Mouse (Mus musculus): Measurements from ENCODE around the gene Tbc1d16.
A peak's percentile ranks its signal among the peaks of the same experiment; 100 is the strongest.

Gene Tbc1d16

GRCm38 (mm10) chr11:119171588-119171987, 56.7 kb downstream of the Tbc1d16 start:
- no peak for DNase-seq

- DNase-seq = no peak
These were observed 59.4 kb downstream of the Tbc1d16 start for GRCm38 (mm10) chr11:119168851-119169250.

DNA sequence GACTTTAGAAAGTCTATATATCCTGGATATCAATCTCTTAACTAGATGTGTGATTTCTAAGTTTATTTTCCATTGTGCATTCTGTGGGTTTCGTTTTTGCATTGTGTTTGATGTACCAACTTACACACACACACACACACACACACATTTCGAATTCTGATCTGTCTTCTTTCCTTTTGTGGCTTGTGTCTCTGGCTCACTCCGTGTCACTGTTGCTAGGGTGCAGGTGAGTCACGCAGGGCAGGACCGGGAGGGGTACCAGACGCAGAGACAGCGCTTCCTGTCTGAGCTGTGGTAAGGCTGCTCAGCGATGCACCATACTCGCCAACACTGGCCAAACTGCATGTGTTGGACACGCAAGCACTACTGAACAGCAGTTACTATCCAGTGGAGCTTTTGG, 62.3 kb downstream of the Tbc1d16 start:
- DNase-seq = no peak

- DNase-seq = no peak
These were observed 63.9 kb downstream of the Tbc1d16 start for GRCm38 (mm10) chr11:119164375-119164774.

GRCm38 (mm10) chr11:119163734-119163992, 64.6 kb downstream of the Tbc1d16 start:
- DNase-seq = no peak

GRCm38 (mm10) chr11:119162959-119163733, 65.2 kb downstream of the Tbc1d16 start:
- DNase-seq = no peak

DNA sequence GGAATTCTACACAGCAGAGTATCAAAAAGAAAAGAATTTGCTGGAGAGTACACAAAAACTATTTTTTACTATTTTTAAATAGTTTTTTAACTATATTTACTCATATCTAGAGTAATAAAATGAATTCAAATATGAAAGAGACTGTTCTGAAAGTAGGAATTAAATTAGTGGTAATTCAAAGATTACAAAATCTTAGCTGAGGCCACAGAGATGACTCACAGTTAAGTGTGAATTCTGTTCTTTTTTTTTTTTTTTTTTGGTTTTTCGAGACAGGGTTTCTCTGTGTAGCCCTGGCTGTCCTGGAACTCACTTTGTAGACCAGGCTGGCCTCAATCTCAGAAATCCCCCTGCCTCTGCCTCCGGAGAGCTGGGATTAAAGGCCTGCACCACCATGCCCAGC, 66.6 kb downstream of the Tbc1d16 start:
- DNase-seq = no peak

- DNase-seq = no peak
These were observed 68.2 kb downstream of the Tbc1d16 start for GRCm38 (mm10) chr11:119160050-119160449.

DNA sequence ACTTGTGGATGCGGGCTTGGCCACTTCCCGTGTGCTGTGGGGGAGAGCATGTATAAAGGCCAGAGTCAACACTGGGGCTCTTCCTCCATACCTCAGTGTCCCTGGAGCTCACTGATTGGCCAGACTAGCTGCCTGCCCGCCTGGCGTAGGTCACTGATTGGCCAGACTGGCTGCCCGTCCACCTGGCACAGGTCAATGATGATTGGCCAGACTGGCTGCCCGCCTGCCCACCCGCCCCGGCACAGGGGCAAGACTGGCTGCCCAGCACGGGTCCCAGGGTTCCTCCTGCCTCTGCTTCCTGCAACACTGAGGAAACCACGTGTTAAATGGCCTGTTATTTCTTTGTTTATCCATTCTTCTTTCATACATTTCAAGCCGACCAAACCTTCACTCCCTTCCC, 68.8 kb downstream of the Tbc1d16 start:
- peak; percentile 74 to 79 for DNase-seq

- no peak for DNase-seq
These were observed 70.7 kb downstream of the Tbc1d16 start for GRCm38 (mm10) chr11:119157377-119158189.

- DNase-seq = no peak
These were observed 71.6 kb downstream of the Tbc1d16 start for GRCm38 (mm10) chr11:119156481-119157254.

GRCm38 (mm10) chr11:119155638-119156480, 72.4 kb downstream of the Tbc1d16 start:
- DNase-seq = no peak

DNA sequence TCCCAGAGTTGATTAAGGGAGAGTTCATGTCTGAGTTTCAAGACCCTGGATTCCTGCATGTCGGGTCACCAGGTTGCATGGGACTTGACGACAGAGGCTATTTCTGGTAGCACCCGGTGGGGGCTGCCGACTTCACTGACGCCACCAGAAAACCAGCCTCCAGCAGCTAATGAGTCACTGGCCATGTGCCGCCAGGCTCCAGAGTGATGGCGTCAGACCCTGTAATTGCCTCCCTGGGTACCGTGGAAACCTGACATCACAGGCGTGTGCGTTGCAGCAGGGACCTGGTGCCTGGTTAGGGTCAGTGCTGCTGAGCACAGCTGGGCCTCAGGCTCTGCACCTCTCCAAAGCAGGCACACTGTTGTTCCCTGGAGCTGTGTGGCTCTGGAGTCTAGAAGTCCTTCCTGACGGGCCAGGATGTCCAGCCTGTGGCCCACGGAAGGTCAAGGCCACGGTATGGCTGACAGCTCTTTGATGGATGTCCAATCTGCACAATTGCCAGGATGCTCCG, 75.9 kb downstream of the Tbc1d16 start:
- DNase-seq = no peak

- DNase-seq = no peak
These were observed 77.2 kb downstream of the Tbc1d16 start for GRCm38 (mm10) chr11:119151073-119151607.

GRCm38 (mm10) chr11:119150442-119150841, 77.9 kb downstream of the Tbc1d16 start:
- DNase-seq = no peak

GRCm38 (mm10) chr11:119148829-119149228, 79.5 kb downstream of the Tbc1d16 start:
- no peak for DNase-seq

DNA sequence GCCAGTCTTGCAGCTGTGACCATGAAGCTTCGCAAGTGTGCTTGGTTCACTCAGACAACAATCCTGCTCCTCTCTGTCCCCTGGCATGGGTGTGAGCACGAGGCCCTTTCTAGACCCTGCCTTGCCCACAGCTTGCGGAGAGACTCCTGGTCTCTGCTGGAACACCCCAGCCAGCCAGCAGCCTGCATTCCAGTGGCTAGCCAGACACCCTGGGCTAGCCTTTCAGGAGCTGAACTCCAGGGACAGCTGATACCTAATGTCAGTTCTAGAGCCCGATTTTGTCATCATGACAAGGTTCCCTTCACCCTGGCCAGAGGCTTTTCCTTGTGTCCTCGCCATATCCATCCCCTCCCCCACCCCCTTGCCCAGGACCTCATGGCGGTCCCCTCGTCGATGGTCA, 81.1 kb downstream of the Tbc1d16 start:
- DNase-seq = no peak

GRCm38 (mm10) chr11:119146140-119146539, 82.2 kb downstream of the Tbc1d16 start:
- DNase-seq = no peak

DNA sequence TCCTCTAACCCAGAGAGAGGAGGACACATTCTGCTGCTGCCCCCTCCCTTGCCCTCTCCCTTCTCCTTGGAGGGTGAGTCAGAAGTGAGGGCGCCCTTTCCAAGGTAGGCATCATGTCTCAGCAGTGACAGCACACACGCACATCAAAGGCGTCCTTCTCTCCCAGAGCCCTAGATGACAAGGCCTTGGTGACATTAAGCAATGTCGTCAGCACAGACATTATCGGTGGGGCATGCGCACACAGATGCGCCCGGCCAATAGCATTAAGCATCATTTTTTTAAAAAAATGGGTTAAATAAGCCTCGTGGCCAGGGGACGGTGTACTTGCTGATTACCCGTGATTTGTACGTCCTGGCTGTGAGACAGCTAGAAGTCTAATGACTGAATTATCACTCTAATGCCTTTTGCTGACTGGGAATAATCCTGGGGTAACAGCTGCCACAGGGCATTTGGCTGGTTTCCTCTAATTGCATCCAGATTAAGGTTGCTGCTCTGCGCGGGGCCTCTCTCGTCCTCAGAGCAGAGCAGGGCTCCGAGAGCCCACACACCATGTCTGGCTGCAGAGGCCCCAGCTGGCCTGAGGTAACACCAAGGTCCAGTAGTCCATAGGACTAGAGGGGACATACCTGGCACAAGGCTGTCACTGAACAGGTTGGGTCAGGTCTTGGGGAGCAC, 83.4 kb downstream of the Tbc1d16 start:
- DNase-seq = no peak

DNA sequence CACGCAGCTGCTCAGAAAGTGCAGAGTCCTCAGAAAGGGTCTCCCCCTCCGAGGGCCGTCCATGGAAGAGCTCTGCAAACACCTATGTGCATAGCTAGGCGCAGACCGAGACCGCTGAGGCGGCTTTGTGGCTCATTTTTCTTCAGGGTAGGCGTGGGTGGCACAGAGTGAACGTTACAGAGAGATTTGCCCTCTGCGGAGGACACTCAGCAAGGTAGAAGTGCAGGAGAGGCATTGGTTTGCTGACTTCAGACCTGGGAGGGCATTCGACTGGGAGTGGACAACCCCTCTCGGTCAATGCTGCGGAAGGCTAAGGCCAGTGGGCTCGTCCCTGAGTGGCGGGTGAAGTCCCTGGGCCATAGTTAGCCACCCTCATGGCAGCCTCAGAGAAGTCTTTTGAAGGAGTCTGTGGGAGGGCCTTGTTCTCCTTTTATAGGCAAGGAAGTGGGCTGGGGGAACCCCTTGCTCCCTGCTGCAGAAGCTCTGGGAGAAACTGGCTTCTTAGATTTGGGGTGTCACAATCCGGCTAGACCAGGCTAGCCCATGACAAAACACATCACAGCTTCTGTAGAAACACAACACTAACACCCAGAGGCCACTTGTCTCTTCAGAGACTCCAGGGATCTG, 84.8 kb downstream of the Tbc1d16 start:
- DNase-seq = no peak

DNA sequence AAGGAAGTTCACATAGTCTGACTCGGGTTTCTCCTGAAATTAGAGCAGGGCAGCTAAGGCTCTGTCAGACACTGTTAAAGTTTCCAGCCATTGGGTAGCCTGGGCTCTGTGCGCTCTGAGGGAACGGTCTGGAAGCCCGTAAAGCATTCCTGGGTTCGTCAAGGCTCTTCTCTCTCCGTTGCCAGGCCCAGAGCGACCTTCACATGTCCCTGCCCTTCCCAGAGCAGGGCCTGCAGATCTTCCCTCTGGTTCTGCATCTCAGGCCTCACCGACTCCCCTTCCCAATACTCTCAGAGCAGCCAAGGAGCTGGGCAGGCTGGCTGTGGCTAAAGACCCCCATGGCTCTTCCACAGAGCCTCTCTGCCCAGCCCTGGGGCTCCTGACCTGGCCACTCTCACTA, 85.7 kb downstream of the Tbc1d16 start:
- DNase-seq = no peak

All from cerebellum, postnatal 14 days (tissue).